9 mouse cellular contexts compared by ENCODE assay signal in the genomic region with DNA sequence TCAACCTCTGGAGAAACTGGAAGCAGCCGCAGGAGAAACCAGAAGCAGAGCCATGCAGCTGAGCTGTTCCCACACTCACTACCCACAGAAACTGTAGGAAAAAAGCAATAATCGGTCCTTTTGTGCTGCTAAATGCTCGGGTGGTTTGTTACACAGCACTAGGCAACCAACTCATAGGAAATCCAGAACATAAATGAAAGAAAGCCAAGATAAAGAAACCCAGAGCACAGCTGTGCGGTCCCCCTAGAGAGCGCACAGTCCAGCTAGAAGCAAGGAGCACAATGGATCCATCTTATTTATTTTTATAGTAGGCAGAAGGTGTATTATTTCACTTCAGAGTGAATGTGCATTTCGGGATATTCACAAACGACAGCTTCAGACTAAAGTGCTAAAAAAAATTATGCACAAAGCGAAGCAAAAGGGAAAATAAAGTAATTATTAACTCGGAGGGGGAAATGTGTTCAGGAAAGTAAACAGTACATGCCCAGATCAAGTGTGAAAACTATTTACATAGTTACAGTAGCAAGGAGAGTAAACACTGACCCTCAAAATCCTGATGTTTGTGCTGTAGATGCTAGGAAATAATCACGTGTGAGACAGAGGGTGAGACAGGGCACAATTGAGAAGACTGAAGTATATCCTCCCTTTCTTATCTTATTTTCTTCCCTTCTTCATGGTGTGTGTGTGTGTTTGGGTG.
A peak's percentile ranks its signal among the peaks of the same experiment; 100 is the strongest.
DNase-seq lines count a peak whose midpoint lies in the region; ATAC-seq and TF ChIP-seq lines count a peak whose summit lies in the region.
"Had no signal": no experiment of that assay in that cellular context is flagged by ENCODE, and none has a peak within 500 bp of the region (broad histone marks: within the 10 kb centered on the region; RNA-seq: fewer than 3 reads in every experiment).

No protein-coding gene starts in this region.

- TF ChIP-seq CTCF in liver, embryonic 14.5 days (IDR thresholded peaks at IDR 0.05; ENCODE audit: low read depth) = no peak

- H3K9ac ChIP-seq in hindbrain, embryonic 14.5 days = no peak overlapping the region
- H3K9ac ChIP-seq in liver, embryonic 14.5 days (replicated peaks) = no peak overlapping the region
- H3K9ac ChIP-seq: heart, embryonic 13.5 days had no signal

- peak; percentile 7 for DNase-seq in kidney, adult 18-20 months
- no peak for DNase-seq in kidney, postnatal 14 days
- peak; percentile 18 for DNase-seq in R1 (ENCODE audit: low read depth, low spot score)
- no peak for DNase-seq in hindbrain, embryonic 14.5 days (ENCODE audit: low spot score)
- DNase-seq in liver, embryonic 14.5 days (ENCODE audit: low read depth in 3 of 3, low spot score in 3 of 3) = peak in 2 of 3 experiments; percentile 1 to 2
- DNase-seq in Muller cell, postnatal 12 days (ENCODE audit: inconsistent ontology term) = no peak
- DNase-seq in retina, postnatal 1 day = no peak
- DNase-seq in embryo, embryonic 9.5 days (ENCODE audit: extremely low spot score) = no peak

- 54% methylated on average over 10 of the region's 10 CpGs for WGBS in hindbrain, embryonic 14.5 days
- WGBS in liver, embryonic 14.5 days (ENCODE audit: insufficient replicate concordance) = 54% methylated on average over 10 of the region's 10 CpGs

- H3K27me3 ChIP-seq in hindbrain, embryonic 14.5 days (ENCODE audit: control insufficient read depth, insufficient read depth, low read length) = no peaks in the 10 kb centered on the region
- H3K27me3 ChIP-seq in liver, embryonic 14.5 days (ENCODE audit: control insufficient read depth, insufficient read depth, low read length) = no peaks in the 10 kb centered on the region
- H3K27me3 ChIP-seq: heart, embryonic 13.5 days had no signal

- ATAC-seq in hindbrain, embryonic 14.5 days (ENCODE audit: low FRiP score) = peak; percentile 73; the same call in 1 of the 2 replicates
- ATAC-seq in liver, embryonic 14.5 days (ENCODE audit: insufficient read depth) = no peak

- H3K27ac ChIP-seq in hindbrain, embryonic 14.5 days = peak overlapping the region; percentile 58; the same call in 1 of the 2 replicates
- H3K27ac ChIP-seq in liver, embryonic 14.5 days = no peak overlapping the region
- H3K27ac ChIP-seq: heart, embryonic 13.5 days had no signal

- no peak for TF ChIP-seq EP300 in liver, embryonic 14.5 days (IDR thresholded peaks at IDR 0.05; ENCODE audit: low read depth)

- no peak overlapping the region for H3K4me3 ChIP-seq in hindbrain, embryonic 14.5 days (replicated peaks; ENCODE audit: low read length)
- no peak overlapping the region for H3K4me3 ChIP-seq in liver, embryonic 14.5 days (ENCODE audit: insufficient read depth in 1 of 2, low read depth in 2 of 2, low read length in 2 of 2)
- H3K4me3 ChIP-seq: heart, embryonic 13.5 days had no signal

- no peaks in the 10 kb centered on the region for H3K36me3 ChIP-seq in hindbrain, embryonic 14.5 days (replicated peaks; ENCODE audit: control insufficient read depth, insufficient read depth)
- no peaks in the 10 kb centered on the region for H3K36me3 ChIP-seq in liver, embryonic 14.5 days (replicated peaks; ENCODE audit: control insufficient read depth, insufficient read depth, low read depth)
- H3K36me3 ChIP-seq: heart, embryonic 13.5 days had no signal

- no peaks in the 10 kb centered on the region for H3K4me1 ChIP-seq in hindbrain, embryonic 14.5 days (replicated peaks; ENCODE audit: control insufficient read depth, insufficient read depth, low read length)
- no peaks in the 10 kb centered on the region for H3K4me1 ChIP-seq in liver, embryonic 14.5 days (replicated peaks; ENCODE audit: control insufficient read depth in 2 of 2, insufficient read depth in 2 of 2, low read length in 1 of 2)
- H3K4me1 ChIP-seq: heart, embryonic 13.5 days had no signal

- H3K9me3 ChIP-seq in hindbrain, embryonic 14.5 days (ENCODE audit: control insufficient read depth, low read length) = no peaks in the 10 kb centered on the region
- H3K9me3 ChIP-seq in liver, embryonic 14.5 days (ENCODE audit: control insufficient read depth, low read length) = no peaks in the 10 kb centered on the region
- H3K9me3 ChIP-seq: heart, embryonic 13.5 days had no signal

- no peak overlapping the region for H3K4me2 ChIP-seq in hindbrain, embryonic 14.5 days (replicated peaks)
- H3K4me2 ChIP-seq in liver, embryonic 14.5 days (ENCODE audit: low read depth) = peak overlapping the region; percentile 32
- H3K4me2 ChIP-seq: heart, embryonic 13.5 days had no signal

Comparison
In these comparisons a context has a peak if more than half of its experiments do, and no peak if none do; other contexts are left out.
1. DNase-seq: peak in kidney, adult 18-20 months (single experiment), R1 (single experiment) and liver, embryonic 14.5 days (2 of 3); none in kidney, postnatal 14 days (single experiment), hindbrain, embryonic 14.5 days (single experiment), Muller cell, postnatal 12 days (single experiment), retina, postnatal 1 day (single experiment) and embryo, embryonic 9.5 days (single experiment).